Mouse (Mus musculus) activated CD4-positive, CD25-positive, alpha-beta regulatory T cell, adult 4 months (primary cell): ENCODE results near the gene Kifc5b. TPM values are rescaled to one million over a fixed set of nuclear protein-coding genes. Genes with fewer than 3 reads are reported as not detected.
"Not testable (repeated sequence)": the region's sequence is repeated elsewhere in the genome, so short reads cannot be mapped to it uniquely, and the experiment has no call there.

ENCODE experiments used
- ATAC-seq: one replicate; pipeline ENCODE4 v1.8.0; 2017
- polyA plus RNA-seq, 2 experiments: library from polyadenylated mRNA; unstranded; fragments of 100-300 nt; shearing (Covaris generic); gene quantifications; one replicate each; pipeline ENCODE4 v1.2.1; 2017

Gene Kifc5b
- polyA plus RNA-seq, result 1 to 10 TPM; 2.0 to 4.5 TPM

GRCm38 (mm10) chr17:26916711-26917482, at the start of gene Kifc5b:
Gene Kifc5b, plus strand, starts transcription at chr17:26917091.
- peak; percentile 96 for ATAC-seq

- ATAC-seq, result no peak
Observed at GRCm38 (mm10) chr17:26868756-26869155, 48.1 kb upstream of the Kifc5b start.

- no peak for ATAC-seq
Observed at GRCm38 (mm10) chr17:26872870-26873269, 44.0 kb upstream of the Kifc5b start.

GRCm38 (mm10) chr17:26873502-26873901, 43.4 kb upstream of the Kifc5b start:
- ATAC-seq, result no peak

- ATAC-seq, result no peak
Observed at GRCm38 (mm10) chr17:26874542-26874941, 42.3 kb upstream of the Kifc5b start.

- ATAC-seq, result no peak
Observed at GRCm38 (mm10) chr17:26877927-26878326, 39.0 kb upstream of the Kifc5b start.

- no peak for ATAC-seq
Observed at GRCm38 (mm10) chr17:26879235-26879634, 37.7 kb upstream of the Kifc5b start.

- ATAC-seq, result no peak
Observed at GRCm38 (mm10) chr17:26882706-26883105, 34.2 kb upstream of the Kifc5b start.

GRCm38 (mm10) chr17:26883585-26883984, 33.3 kb upstream of the Kifc5b start:
- no peak for ATAC-seq

GRCm38 (mm10) chr17:26884995-26885926, 31.6 kb upstream of the Kifc5b start:
- peak; percentile 79 for ATAC-seq

GRCm38 (mm10) chr17:26886047-26886749, 30.7 kb upstream of the Kifc5b start:
- ATAC-seq, result peak; percentile 77

- ATAC-seq, result no peak
Observed at GRCm38 (mm10) chr17:26887926-26888325, 29.0 kb upstream of the Kifc5b start.

- ATAC-seq, result no peak
Observed at GRCm38 (mm10) chr17:26892635-26893375, 24.1 kb upstream of the Kifc5b start.

GRCm38 (mm10) chr17:26893492-26893891, 23.4 kb upstream of the Kifc5b start:
- no peak for ATAC-seq

GRCm38 (mm10) chr17:26894342-26894741, 22.5 kb upstream of the Kifc5b start:
- no peak for ATAC-seq

- no peak for ATAC-seq
Observed at GRCm38 (mm10) chr17:26895578-26895977, 21.3 kb upstream of the Kifc5b start.

- no peak for ATAC-seq
Observed at GRCm38 (mm10) chr17:26900916-26901315, 16.0 kb upstream of the Kifc5b start.

GRCm38 (mm10) chr17:26904320-26904719, 12.6 kb upstream of the Kifc5b start:
- no peak for ATAC-seq

GRCm38 (mm10) chr17:26907506-26907905, 9.4 kb upstream of the Kifc5b start:
- not testable (repeated sequence) for ATAC-seq

- no peak for ATAC-seq
Observed at GRCm38 (mm10) chr17:26915248-26915647, 1.6 kb upstream of the Kifc5b start.

GRCm38 (mm10) chr17:26917560-26917959, 669 bp downstream of the Kifc5b start:
- not testable (repeated sequence) for ATAC-seq

- no peak for ATAC-seq
Observed at GRCm38 (mm10) chr17:26918343-26918742, 1.5 kb downstream of the Kifc5b start.
